Mouse (Mus musculus): ENCODE results near the gene Spats2. TPM values are rescaled to one million over a fixed set of nuclear protein-coding genes. Genes with fewer than 3 reads are reported as not detected.
A peak's percentile ranks its signal among the peaks of the same experiment; 100 is the strongest.

Gene Spats2
- polyA plus RNA-seq, 1 experiment = 8.2 TPM

DNA sequence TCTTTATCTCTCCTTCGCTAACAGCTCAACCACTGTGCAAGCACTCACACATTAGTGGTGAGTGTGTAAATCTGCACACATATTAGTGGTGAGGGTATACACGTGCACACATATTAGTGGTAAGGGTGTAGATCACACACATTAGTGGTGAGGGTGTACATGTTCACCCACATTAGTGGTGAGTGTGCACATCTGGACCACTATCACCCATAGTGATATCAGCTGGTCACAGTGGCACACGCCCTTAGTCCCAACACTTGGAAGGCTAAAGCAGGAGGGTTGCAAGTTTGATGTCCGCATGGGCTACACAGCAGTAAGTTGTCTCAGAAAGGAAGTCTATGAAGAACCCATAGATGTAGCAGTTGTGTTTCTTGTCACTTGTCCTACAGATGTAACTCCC lies 91.9 kb downstream of the Spats2 start:
- peaks cover 12% of the 10 kb centered on the region for H3K36me3 ChIP-seq (replicated peaks; ENCODE audit: low read length)
- H3K9me3 ChIP-seq = no peaks in the 10 kb centered on the region
- peaks cover 31% of the 10 kb centered on the region for H3K4me1 ChIP-seq
- no peak overlapping the region for H3K4me3 ChIP-seq (replicated peaks)
- TF ChIP-seq FLI1 (IDR thresholded peaks at IDR 0.05; ENCODE audit: low read length) (no peak), GATA1 (IDR thresholded peaks at IDR 0.05; ENCODE audit: borderline replicate concordance, low read length) (no peak)
- peaks cover 39% of the 10 kb centered on the region for H3K27me3 ChIP-seq (replicated peaks)

DNA sequence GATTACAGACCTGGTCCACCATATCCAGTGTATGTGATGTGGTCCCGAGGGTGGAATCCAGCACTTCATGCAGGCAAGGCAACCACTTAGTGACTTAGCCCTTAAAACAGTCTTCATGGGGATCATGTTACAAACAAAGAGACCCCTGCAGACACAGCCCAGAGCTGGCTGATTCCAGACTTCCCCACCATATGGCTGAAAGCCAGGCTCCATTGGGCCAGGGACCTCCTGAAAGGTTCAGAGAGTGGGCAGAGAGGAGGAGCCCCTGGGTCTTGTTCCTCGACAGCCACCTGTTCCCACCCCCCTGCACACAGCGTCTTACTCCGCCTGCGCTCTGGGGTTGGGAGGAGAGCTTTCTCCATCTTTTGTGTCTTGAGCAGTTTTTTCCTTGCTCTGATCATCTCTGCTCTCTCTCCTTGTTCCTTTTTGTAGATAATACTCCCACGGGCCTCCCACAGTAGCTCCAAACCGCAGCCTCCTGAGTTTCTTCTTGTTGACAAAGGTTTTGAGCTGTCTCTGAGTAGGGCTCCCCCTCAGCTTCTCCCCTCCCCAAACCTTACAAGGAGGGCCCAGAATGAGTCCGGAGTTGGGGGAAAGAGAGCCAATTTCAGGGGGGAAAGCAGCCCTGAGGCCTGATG lies 95.7 kb downstream of the Spats2 start:
- Histone ChIP-seq H3K36me3 (replicated peaks; ENCODE audit: low read length) (no peaks in the 10 kb centered on the region), H3K4me1 (peaks cover 59% of the 10 kb centered on the region), H3K4me3 (replicated peaks) (no peak overlapping the region), H3K27me3 (replicated peaks) (peaks cover 77% of the 10 kb centered on the region), H3K9me3 (no peaks in the 10 kb centered on the region; the same call in 1 of the 2 replicates)
- no peak for TF ChIP-seq GATA1 (IDR thresholded peaks at IDR 0.05; ENCODE audit: borderline replicate concordance, low read length)
- TF ChIP-seq FLI1 (IDR thresholded peaks at IDR 0.05; ENCODE audit: low read length) = no peak

DNA sequence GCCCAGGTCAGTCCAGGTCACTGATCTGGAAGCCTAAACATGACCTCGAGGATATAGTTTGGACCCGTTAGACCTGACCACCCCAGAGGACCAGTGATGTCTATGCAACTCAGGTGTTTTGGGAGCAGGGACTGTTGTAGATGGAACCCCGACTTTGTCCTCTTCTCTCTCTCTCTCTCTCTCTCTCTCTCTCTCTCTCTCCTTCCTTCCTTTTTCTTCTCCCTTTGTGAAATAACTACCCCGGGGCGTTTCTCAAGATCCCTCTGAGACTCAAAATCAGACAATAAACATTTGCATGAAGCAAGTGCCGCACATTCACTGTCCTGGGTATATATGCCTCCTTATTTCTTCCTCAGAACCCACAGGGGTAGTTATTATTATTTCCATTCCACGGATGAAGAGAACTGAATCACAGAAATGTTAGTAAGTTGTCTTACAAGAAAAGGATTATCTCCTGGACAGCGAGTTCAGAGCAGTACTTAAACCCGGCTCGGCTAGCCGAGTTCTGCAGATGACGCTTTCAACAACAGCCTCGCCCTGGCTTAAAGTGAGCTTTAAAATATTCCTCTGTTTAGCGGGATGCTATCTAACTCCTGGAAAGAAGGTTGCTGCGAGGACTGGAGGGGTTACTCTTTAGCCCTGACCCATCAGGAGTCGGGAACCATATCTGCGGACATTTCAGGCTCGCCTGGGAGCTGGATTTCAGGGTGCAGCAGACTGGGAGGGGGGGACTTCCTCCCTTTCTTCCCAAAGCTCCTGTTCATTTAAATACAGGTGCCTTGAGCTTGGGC lies 97.3 kb downstream of the Spats2 start:
- TF ChIP-seq FLI1 (IDR thresholded peaks at IDR 0.05; ENCODE audit: low read length) (no peak), GATA1 (IDR thresholded peaks at IDR 0.05; ENCODE audit: borderline replicate concordance, low read length) (no peak)
- Histone ChIP-seq H3K4me1 (peaks cover 55% of the 10 kb centered on the region), H3K36me3 (replicated peaks; ENCODE audit: low read length) (no peaks in the 10 kb centered on the region), H3K9me3 (no peaks in the 10 kb centered on the region; the same call in 1 of the 2 replicates), H3K4me3 (replicated peaks) (peak overlapping the region; percentile 90), H3K27me3 (replicated peaks) (peaks cover 89% of the 10 kb centered on the region)

DNA sequence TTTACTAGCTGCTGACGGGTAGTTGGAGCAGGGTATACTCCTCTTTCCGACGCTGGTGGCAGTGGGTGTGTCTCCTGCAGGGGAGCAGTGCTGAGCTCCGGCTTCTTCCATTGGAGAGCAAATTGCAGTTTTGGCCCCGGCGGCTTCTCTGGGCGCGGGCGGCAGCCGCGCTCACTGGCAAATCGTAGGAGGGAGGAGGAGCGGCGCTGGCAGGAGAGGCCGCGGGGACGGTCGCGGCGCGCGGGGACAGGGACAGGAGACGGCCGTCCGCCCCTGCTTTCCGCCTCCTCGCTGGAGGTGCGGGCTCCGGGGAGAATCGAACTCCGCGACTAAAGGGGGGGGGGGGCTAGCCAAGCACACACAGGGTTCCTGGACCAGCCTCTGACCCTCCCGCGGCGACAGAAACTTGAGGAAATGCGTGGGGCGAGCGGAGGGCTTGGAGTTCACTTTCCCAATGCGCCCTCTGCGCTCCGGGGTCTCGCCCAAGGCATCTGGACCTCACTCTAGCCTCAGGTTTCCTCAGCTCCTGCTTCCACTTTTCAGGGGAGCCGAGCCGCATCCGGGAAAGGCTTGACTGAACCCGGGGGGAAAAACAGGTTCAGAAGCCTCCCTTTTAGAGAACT lies 98.0 kb downstream of the Spats2 start:
- Histone ChIP-seq H3K4me3 (replicated peaks) (peak overlapping the region; percentile 90), H3K36me3 (replicated peaks; ENCODE audit: low read length) (no peaks in the 10 kb centered on the region), H3K9me3 (no peaks in the 10 kb centered on the region; the same call in 1 of the 2 replicates), H3K4me1 (peaks cover 58% of the 10 kb centered on the region), H3K27me3 (replicated peaks) (peaks cover 93% of the 10 kb centered on the region)
- TF ChIP-seq GATA1 (IDR thresholded peaks at IDR 0.05; ENCODE audit: borderline replicate concordance, low read length) (no peak), FLI1 (IDR thresholded peaks at IDR 0.05; ENCODE audit: low read length) (no peak)

DNA sequence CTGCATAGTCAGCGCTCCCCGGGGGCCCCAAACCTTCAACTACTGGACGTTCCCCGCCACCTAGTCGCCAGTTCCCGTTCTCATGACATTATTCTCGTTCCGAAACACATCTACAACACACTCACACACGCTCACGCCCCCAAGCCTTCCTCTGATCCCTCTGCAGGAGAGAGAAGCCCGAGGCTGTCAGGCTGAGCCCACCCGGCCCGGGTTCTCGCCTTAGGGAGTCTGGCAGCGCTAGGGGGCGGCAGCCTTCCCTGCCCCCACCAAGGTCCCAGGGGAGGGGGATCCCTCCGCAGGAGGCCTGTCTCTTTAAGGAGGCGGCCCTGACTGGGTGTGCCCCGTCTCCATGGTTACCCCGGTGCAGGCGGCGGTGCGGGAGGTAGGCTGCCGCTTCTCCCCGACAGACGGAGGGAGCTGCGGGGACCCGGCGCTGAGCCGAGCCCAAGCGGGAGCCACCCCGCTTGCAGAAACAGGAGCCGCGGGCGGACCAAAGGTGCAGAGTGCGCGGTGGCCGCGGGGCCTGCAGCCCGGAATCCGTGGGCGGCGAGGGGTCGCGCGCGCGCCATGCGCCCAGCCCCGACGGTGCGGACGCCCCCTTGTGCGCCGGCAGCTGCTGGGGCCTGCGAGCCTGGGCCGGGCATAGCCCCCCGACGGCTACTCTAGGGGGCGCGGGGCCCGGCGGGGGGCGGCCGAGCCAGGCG lies 98.6 kb downstream of the Spats2 start, which contains the start of gene Kcnh3:
Kcnh3 (plus strand) TSS at position 654 of the 704 bp plus-strand sequence.
- H3K9me3 ChIP-seq = no peaks in the 10 kb centered on the region; the same call in 1 of the 2 replicates
- H3K4me1 ChIP-seq = peaks cover 65% of the 10 kb centered on the region
- TF ChIP-seq FLI1 (IDR thresholded peaks at IDR 0.05; ENCODE audit: low read length) (no peak), GATA1 (IDR thresholded peaks at IDR 0.05; ENCODE audit: borderline replicate concordance, low read length) (no peak)
- no peaks in the 10 kb centered on the region for H3K36me3 ChIP-seq (replicated peaks; ENCODE audit: low read length)
- peak within 1 kb of the TSS; percentile 90 for H3K4me3 ChIP-seq (replicated peaks)
- peaks cover 96% of the 10 kb centered on the region for H3K27me3 ChIP-seq (replicated peaks)

DNA sequence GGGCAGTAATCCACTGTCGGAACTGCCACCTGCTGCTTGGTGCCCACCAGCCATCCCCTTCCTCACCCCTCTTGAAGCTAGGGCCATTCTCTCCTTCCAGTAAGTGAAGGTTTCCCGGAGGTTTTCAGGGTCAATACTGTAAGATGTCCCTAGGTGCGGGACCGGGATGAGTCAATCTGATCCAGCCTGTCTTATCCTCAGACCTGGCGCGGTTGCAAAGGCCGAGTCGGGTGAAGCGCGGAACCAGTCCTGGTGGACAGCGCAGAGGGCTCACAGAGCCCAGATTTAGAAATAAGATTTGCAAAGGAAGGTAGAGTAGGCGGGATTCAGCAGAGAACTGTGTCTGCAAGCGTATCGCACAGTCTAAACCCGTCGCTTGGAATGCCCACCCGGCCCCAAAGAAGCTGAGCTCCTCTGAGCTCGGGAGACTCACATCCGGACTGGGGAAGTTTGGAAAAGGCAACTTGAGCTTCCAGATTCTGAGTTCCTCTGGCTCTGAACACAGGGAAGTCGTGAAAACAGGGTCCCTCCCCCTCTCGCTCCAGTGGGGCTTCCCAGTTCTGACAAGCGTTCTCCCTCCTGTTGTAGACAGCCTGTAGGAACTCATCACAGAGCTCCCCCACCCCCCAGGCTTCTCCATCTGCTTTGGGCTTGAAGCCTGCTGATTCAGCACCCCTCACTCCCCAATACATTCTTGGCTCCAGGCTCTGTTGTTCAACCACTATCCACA lies 99.5 kb downstream of the Spats2 start:
- TF ChIP-seq GATA1 (IDR thresholded peaks at IDR 0.05; ENCODE audit: borderline replicate concordance, low read length) (no peak), FLI1 (IDR thresholded peaks at IDR 0.05; ENCODE audit: low read length) (no peak)
- Histone ChIP-seq H3K9me3 (no peaks in the 10 kb centered on the region; the same call in 1 of the 2 replicates), H3K4me1 (peaks cover 65% of the 10 kb centered on the region), H3K36me3 (replicated peaks; ENCODE audit: low read length) (no peaks in the 10 kb centered on the region), H3K27me3 (replicated peaks) (peaks cover 96% of the 10 kb centered on the region), H3K4me3 (replicated peaks) (peak overlapping the region; percentile 46)

DNA sequence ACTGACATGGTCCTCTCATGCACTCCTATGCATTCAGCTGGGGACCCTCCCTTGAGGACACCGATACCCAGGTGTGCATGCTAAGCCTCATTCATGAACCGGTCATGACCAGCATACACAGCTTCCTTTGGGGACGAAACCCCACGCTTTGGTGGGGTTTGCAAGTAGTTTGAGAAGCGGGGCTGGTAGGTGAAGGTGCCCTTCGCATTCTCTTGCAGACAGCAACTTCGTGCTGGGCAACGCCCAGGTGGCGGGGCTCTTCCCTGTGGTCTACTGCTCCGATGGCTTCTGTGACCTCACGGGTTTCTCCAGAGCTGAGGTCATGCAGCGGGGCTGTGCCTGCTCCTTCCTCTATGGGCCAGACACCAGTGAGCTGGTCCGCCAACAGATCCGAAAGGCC lies 100.4 kb downstream of the Spats2 start:
- TF ChIP-seq FLI1 (IDR thresholded peaks at IDR 0.05; ENCODE audit: low read length) (no peak), GATA1 (IDR thresholded peaks at IDR 0.05; ENCODE audit: borderline replicate concordance, low read length) (no peak)
- no peaks in the 10 kb centered on the region for H3K36me3 ChIP-seq (replicated peaks; ENCODE audit: low read length)
- peaks cover 97% of the 10 kb centered on the region for H3K27me3 ChIP-seq (replicated peaks)
- H3K9me3 ChIP-seq = no peaks in the 10 kb centered on the region; the same call in 1 of the 2 replicates
- peaks cover 65% of the 10 kb centered on the region for H3K4me1 ChIP-seq
- H3K4me3 ChIP-seq (replicated peaks) = no peak overlapping the region

DNA sequence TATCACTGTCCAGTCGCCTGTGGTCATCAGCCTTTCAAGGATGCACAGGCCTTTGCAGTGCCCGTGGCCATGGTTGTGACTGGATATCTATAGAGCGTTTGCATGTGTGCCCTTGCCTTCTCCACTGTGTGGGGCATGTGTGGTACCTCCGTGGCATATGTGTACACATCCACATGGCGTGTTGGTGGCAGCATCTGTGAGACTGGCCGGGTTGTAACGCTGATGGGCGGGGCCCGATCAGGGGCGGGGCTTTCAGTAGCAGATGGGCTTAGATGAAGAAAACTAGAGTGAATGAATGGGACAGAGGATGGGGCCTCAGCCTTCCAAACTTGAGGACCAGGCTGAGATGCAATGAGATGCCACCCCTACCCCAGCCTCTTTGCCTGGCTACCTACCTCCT lies 106.3 kb downstream of the Spats2 start:
- Histone ChIP-seq H3K9me3 (no peaks in the 10 kb centered on the region), H3K4me1 (peaks cover 11% of the 10 kb centered on the region; the same call in 1 of the 2 replicates), H3K4me3 (replicated peaks) (no peak overlapping the region), H3K36me3 (replicated peaks; ENCODE audit: low read length) (no peaks in the 10 kb centered on the region), H3K27me3 (replicated peaks) (peaks cover 91% of the 10 kb centered on the region)
- TF ChIP-seq GATA1 (IDR thresholded peaks at IDR 0.05; ENCODE audit: borderline replicate concordance, low read length) = no peak
- no peak for TF ChIP-seq FLI1 (IDR thresholded peaks at IDR 0.05; ENCODE audit: low read length)

DNA sequence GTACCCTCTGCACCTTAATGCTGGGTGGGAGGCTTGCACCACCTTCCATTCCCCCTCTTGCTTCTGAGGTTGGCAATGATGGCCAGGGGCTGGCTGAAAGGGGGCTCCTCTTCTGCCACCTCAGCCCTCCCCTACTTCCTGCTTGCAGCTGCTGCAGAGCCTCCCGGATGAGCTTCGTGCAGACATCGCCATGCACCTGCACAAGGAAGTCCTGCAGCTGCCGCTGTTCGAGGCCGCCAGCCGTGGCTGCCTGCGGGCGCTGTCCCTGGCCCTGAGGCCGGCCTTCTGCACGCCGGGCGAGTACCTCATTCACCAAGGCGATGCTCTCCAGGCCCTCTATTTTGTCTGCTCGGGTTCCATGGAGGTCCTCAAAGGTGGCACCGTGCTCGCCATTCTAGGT lies 108.0 kb downstream of the Spats2 start:
- Histone ChIP-seq H3K4me1 (peaks cover 9% of the 10 kb centered on the region; the same call in 1 of the 2 replicates), H3K9me3 (no peaks in the 10 kb centered on the region), H3K4me3 (replicated peaks) (no peak overlapping the region), H3K27me3 (replicated peaks) (peaks cover 82% of the 10 kb centered on the region), H3K36me3 (replicated peaks; ENCODE audit: low read length) (no peaks in the 10 kb centered on the region)
- TF ChIP-seq GATA1 (IDR thresholded peaks at IDR 0.05; ENCODE audit: borderline replicate concordance, low read length) = no peak
- no peak for TF ChIP-seq FLI1 (IDR thresholded peaks at IDR 0.05; ENCODE audit: low read length)
